Mouse (Mus musculus): ENCODE data around the gene Gm3411.
A peak's percentile ranks its signal among the peaks of the same experiment; 100 is the strongest.
"Not testable (repeated sequence)": the region's sequence is repeated elsewhere in the genome, so short reads cannot be mapped to it uniquely, and the experiment has no call there.

Gene Gm3411

DNA sequence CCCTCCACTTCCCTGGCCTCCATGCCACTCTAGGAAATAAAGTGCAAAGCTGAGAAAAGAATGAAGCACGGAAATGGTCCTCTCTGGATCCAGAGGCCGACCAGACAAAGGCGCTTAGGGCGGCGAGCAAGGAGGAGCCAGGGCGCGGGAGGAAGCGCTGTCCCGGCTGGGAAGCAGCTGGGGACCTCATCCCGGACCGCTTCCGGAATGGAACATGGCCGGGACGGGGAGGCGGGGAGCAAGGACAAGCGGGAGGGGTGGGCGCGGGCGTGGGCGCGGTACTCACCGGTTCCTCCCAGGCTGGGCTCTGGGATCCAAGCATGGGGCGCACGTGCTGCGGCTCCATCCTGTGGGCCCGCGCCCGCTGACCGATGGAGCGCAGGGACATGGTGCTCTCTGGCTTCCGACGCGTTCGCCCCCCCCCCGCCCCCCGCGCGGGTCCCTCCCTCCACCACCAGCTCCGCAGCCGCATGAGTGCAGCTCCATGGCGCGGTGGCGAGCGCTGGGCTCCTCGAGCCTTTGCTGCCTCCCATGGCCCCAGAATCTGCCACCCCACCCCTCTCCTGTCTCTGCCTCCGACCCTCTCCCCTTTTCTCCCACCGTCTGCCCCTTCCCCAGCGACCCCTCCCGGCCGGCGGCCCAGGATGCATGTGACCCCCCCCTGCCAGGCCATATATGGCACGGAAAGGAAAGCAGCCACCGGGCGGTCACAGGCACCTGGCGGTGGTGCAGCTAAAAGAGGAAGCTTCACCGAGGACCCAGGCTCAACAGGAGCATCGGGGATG lies at the start of gene Gm3411:
Gene Gm3411 (minus strand): TSS at position 320 of the 785 bp plus-strand sequence.
- peak; percentile 3 to 4 for DNase-seq (ENCODE audit: low spot score in 2 of 2)

DNA sequence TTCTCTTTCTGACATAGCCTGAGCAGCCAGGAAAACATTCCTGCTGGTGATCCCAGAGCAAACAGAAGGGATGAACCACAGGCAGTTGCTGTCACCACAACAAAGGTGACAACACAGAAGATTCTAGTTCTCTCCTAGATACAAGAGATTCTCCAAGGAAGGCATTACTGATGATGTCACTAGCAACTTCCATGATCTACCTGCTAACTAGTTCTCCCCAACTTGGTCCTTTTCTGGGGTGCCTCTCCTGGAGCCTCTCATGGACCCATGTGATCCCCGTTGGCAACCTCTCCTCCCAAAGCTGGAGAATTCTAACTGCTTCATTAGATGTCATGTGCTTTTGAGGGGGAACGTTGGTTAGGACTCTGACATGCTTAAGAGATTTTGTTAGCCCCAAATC lies 17.7 kb upstream of the Gm3411 start, which contains the start of gene Gm21103:
Gene Gm21103 (minus strand): TSS at position 101 of the 400 bp plus-strand sequence.
- not testable (repeated sequence) for DNase-seq (ENCODE audit: low spot score in 2 of 2)

DNA sequence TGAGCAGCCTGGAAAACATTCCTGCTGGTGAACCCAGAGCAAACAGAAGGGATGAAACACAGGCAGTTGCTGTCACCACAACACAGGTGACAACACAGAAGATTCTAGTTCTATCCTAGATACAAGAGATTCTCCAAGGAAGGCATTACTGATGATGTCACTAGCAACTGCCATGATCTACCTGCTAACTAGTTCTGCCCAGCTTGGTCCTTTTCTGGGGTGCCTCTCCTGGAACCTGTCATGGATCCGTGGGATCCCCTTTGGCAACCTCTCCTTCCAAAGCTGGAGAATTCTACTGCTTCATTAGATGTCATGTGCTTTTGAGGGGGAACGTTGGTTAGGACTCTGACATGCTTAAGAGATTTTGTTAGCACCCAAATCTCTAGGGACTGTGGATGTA lies 67.9 kb downstream of the Gm3411 start, which contains the start of gene Gm21560:
Gene Gm21560 (minus strand): TSS at position 101 of the 400 bp plus-strand sequence.
- DNase-seq (ENCODE audit: low spot score in 2 of 2): not testable (repeated sequence)
